Comparison of ENCODE assay signal across 8 mouse cellular contexts in the genomic region with DNA sequence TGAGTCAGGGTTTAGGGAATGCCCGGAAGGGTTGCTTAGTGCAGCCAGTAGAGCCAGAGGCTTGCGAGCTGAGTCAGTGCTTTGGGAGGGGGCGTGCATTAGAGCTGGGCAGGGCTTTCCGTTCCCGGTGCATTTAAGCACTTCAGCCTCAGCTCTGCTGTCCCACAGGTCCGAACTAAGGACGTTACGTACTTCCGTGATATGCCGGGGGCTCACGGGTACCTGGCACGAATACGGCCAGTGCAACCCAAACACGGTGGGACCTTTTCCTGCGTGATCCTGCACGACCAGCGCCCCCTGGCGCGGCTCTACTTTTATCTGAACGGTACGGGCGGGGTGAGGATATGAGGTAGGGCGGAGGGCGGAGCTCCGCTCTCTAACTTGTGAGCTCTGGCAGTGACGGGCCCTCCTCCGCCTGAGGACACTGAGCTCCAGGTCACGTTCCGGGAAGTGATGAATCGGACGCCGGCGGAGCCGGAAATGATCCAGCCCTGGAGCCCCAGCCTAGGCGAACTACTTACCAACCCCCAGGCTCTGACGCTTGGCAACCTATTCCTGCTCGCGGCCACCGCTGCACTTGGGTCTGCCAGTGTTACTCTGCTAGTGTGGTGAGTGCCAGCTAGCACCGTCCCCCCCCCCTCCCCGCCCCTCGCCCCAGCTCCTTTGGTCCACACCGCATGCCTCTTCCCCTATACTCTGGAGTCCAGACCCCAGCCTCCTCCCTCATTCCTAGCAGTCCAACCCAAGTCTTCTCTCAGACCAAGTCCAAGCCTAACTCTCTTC. TPM values are rescaled to one million over a fixed set of nuclear protein-coding genes. Genes with fewer than 3 reads are reported as not detected.
DNase-seq lines count a peak whose midpoint lies in the region; ATAC-seq lines count a peak whose summit lies in the region.

No protein-coding gene starts in this region.

- peak overlapping the region; percentile 79 for H3K9ac ChIP-seq in heart, embryonic 12.5 days
- H3K9ac ChIP-seq in liver, embryonic 12.5 days = peak overlapping the region; percentile 74
- peak overlapping the region; percentile 27; the same call in 1 of the 2 replicates for H3K9ac ChIP-seq in stomach, embryonic 15.5 days

- under 1% methylated on average over 42 of the region's 43 CpGs for WGBS in heart, embryonic 12.5 days
- under 1% methylated on average over 38 of the region's 43 CpGs for WGBS in liver, embryonic 12.5 days (ENCODE audit: insufficient replicate concordance)
- 1% methylated on average over 43 of the region's 43 CpGs for WGBS in stomach, embryonic 15.5 days

- peak overlapping the region; percentile 93 for H3K27ac ChIP-seq in heart, embryonic 12.5 days (ENCODE audit: poor library complexity, severe bottlenecking)
- peak overlapping the region; percentile 71 for H3K27ac ChIP-seq in liver, embryonic 12.5 days
- peak overlapping the region; percentile 86 for H3K27ac ChIP-seq in stomach, embryonic 15.5 days

- peak; percentile 97 for ATAC-seq in erythroid progenitor cell, adult 5-6 weeks (replicated peaks; ENCODE audit: low FRiP score, poor library complexity, severe bottlenecking)
- ATAC-seq in heart, embryonic 12.5 days (ENCODE audit: insufficient number of reproducible peaks, low FRiP score) = peak; percentile 97
- peak; percentile 99 for ATAC-seq in liver, embryonic 12.5 days
- ATAC-seq in stomach, embryonic 15.5 days (ENCODE audit: insufficient read depth, low FRiP score, low read depth) = peak; percentile 98

- peaks cover 56% of the 10 kb centered on the region for H3K36me3 ChIP-seq in heart, embryonic 12.5 days
- peaks cover 10% of the 10 kb centered on the region for H3K36me3 ChIP-seq in liver, embryonic 12.5 days
- H3K36me3 ChIP-seq in stomach, embryonic 15.5 days = peaks cover 6% of the 10 kb centered on the region; the same call in 1 of the 2 replicates

- H3K4me2 ChIP-seq in heart, embryonic 12.5 days = peak overlapping the region; percentile 87
- peak overlapping the region; percentile 81 for H3K4me2 ChIP-seq in liver, embryonic 12.5 days
- peak overlapping the region; percentile 54 for H3K4me2 ChIP-seq in stomach, embryonic 15.5 days

- H3K27me3 ChIP-seq in heart, embryonic 12.5 days (replicated peaks) = no peaks in the 10 kb centered on the region
- H3K27me3 ChIP-seq in liver, embryonic 12.5 days (replicated peaks) = no peaks in the 10 kb centered on the region
- no peaks in the 10 kb centered on the region for H3K27me3 ChIP-seq in stomach, embryonic 15.5 days (replicated peaks)

- peaks cover 53% of the 10 kb centered on the region for H3K4me1 ChIP-seq in heart, embryonic 12.5 days (replicated peaks)
- peaks cover 26% of the 10 kb centered on the region for H3K4me1 ChIP-seq in liver, embryonic 12.5 days
- peaks cover 42% of the 10 kb centered on the region for H3K4me1 ChIP-seq in stomach, embryonic 15.5 days

- no peaks in the 10 kb centered on the region for H3K9me3 ChIP-seq in heart, embryonic 12.5 days (replicated peaks)
- H3K9me3 ChIP-seq in liver, embryonic 12.5 days (replicated peaks) = no peaks in the 10 kb centered on the region
- no peaks in the 10 kb centered on the region for H3K9me3 ChIP-seq in stomach, embryonic 15.5 days

- H3K4me3 ChIP-seq in heart, embryonic 12.5 days = peak overlapping the region; percentile 64
- peak overlapping the region; percentile 68 for H3K4me3 ChIP-seq in liver, embryonic 12.5 days
- peak overlapping the region; percentile 50 for H3K4me3 ChIP-seq in stomach, embryonic 15.5 days (replicated peaks)

- peak; percentile 96 for DNase-seq in CD4-positive helper T cell, adult 2 months (ENCODE audit: low read depth, low spot score)
- peak; percentile 90 for DNase-seq in brain, embryonic 18.5 days (ENCODE audit: low read depth, low spot score)
- DNase-seq in kidney, postnatal 10 days = peak; percentile 98
- DNase-seq in natural killer cell, adult 2 months (ENCODE audit: low spot score in 2 of 2) = peak; percentile 85 to 87

RNA-seq across cellular contexts. Expression of gene Spaca6, which starts 11.2 kb away (rescaled TPM):
- total RNA-seq in erythroid progenitor cell, adult 5-6 weeks (2015; ENCODE audit: low replicate concordance) = not detected in 2 replicates
- not detected in 2 replicates for total RNA-seq in erythroid progenitor cell, adult 5-6 weeks (2017; ENCODE audit: low replicate concordance)
- 33.3 and 34.8 TPM in 2 replicates for polyA plus RNA-seq in heart, embryonic 12.5 days (2016; fragmentation: Nextera tagmentation; extraction: Ambion mirVana)
- 5.6 and 6.4 TPM in 2 replicates for polyA plus RNA-seq in liver, embryonic 12.5 days (2016; fragmentation: Nextera tagmentation; extraction: Ambion mirVana)
- polyA plus RNA-seq in stomach, embryonic 15.5 days (2015; fragmentation: Nextera tagmentation; extraction: Ambion mirVana) = 29.6 and 35.7 TPM in 2 replicates

RNA-seq across cellular contexts. Expression of gene Has1, which starts 16.9 kb away (rescaled TPM):
- total RNA-seq in erythroid progenitor cell, adult 5-6 weeks (2015; ENCODE audit: low replicate concordance) = not detected in 2 replicates
- total RNA-seq in erythroid progenitor cell, adult 5-6 weeks (2017; ENCODE audit: low replicate concordance) = not detected in 2 replicates
- 0.80 and 1.0 TPM in 2 replicates for polyA plus RNA-seq in heart, embryonic 12.5 days (2016; fragmentation: Nextera tagmentation; extraction: Ambion mirVana)
- 0.13 and 0.14 TPM in 2 replicates for polyA plus RNA-seq in liver, embryonic 12.5 days (2016; fragmentation: Nextera tagmentation; extraction: Ambion mirVana)
- 1.1 and 1.2 TPM in 2 replicates for polyA plus RNA-seq in stomach, embryonic 15.5 days (2015; fragmentation: Nextera tagmentation; extraction: Ambion mirVana)

RNA-seq across cellular contexts. Expression of gene Fpr1, which starts 45.6 kb away (rescaled TPM):
- total RNA-seq in erythroid progenitor cell, adult 5-6 weeks (2015; ENCODE audit: low replicate concordance) = 5.0 and 13.4 TPM in 2 replicates
- 4.5 and 9.2 TPM in 2 replicates for total RNA-seq in erythroid progenitor cell, adult 5-6 weeks (2017; ENCODE audit: low replicate concordance)
- not detected in 2 replicates for polyA plus RNA-seq in heart, embryonic 12.5 days (2016; fragmentation: Nextera tagmentation; extraction: Ambion mirVana)
- 0.61 and 0.92 TPM in 2 replicates for polyA plus RNA-seq in liver, embryonic 12.5 days (2016; fragmentation: Nextera tagmentation; extraction: Ambion mirVana)
- 2.0 and 2.1 TPM in 2 replicates for polyA plus RNA-seq in stomach, embryonic 15.5 days (2015; fragmentation: Nextera tagmentation; extraction: Ambion mirVana)

RNA-seq across cellular contexts. Expression of gene Fpr2, which starts 49.5 kb away (rescaled TPM):
- 63.3 and 73.2 TPM in 2 replicates for total RNA-seq in erythroid progenitor cell, adult 5-6 weeks (2015; ENCODE audit: low replicate concordance)
- 4.9 and 13.5 TPM in 2 replicates for total RNA-seq in erythroid progenitor cell, adult 5-6 weeks (2017; ENCODE audit: low replicate concordance)
- polyA plus RNA-seq in heart, embryonic 12.5 days (2016; fragmentation: Nextera tagmentation; extraction: Ambion mirVana) = not detected in 2 replicates
- polyA plus RNA-seq in liver, embryonic 12.5 days (2016; fragmentation: Nextera tagmentation; extraction: Ambion mirVana) = 0.25 and 0.32 TPM in 2 replicates
- 2.0 and 2.5 TPM in 2 replicates for polyA plus RNA-seq in stomach, embryonic 15.5 days (2015; fragmentation: Nextera tagmentation; extraction: Ambion mirVana)

RNA-seq across cellular contexts. Expression of gene Fpr3, which starts 49.5 kb away (rescaled TPM):
- not detected in 2 replicates for total RNA-seq in erythroid progenitor cell, adult 5-6 weeks (2015; ENCODE audit: low replicate concordance)
- not detected in 2 replicates for total RNA-seq in erythroid progenitor cell, adult 5-6 weeks (2017; ENCODE audit: low replicate concordance)
- not detected in 2 replicates for polyA plus RNA-seq in heart, embryonic 12.5 days (2016; fragmentation: Nextera tagmentation; extraction: Ambion mirVana)
- not detected in 2 replicates for polyA plus RNA-seq in liver, embryonic 12.5 days (2016; fragmentation: Nextera tagmentation; extraction: Ambion mirVana)
- polyA plus RNA-seq in stomach, embryonic 15.5 days (2015; fragmentation: Nextera tagmentation; extraction: Ambion mirVana) = not detected in 2 replicates

Comparison
In these comparisons a context has a peak if more than half of its experiments do, and no peak if none do; other contexts are left out.
1. Peak in every context shown above with its lines: DNase-seq, ATAC-seq, H3K4me3 ChIP-seq and H3K27ac ChIP-seq.
2. H3K9ac ChIP-seq: peak in every context shown above with its lines; median percentile 79 in heart, embryonic 12.5 days; 74 in liver, embryonic 12.5 days; 27 in stomach, embryonic 15.5 days.